17 mouse cellular contexts compared by ENCODE assay signal in genomic region chr11:55178830-55179229, GRCm38 (mm10). TPM values are rescaled to one million over a fixed set of nuclear protein-coding genes. Genes with fewer than 3 reads are reported as not detected.
"Had no signal": no experiment of that assay in that cellular context is flagged by ENCODE, and none has a peak within 500 bp of the region (broad histone marks: within the 10 kb centered on the region; RNA-seq: fewer than 3 reads in every experiment).

No protein-coding gene starts in this region.

- H3K9ac ChIP-seq: limb, embryonic 13.5 days; midbrain, embryonic 13.5 days had no signal

- H3K27me3 ChIP-seq: midbrain, embryonic 13.5 days had no signal

- H3K4me2 ChIP-seq: limb, embryonic 13.5 days; midbrain, embryonic 13.5 days had no signal

- H3K9me3 ChIP-seq: limb, embryonic 13.5 days; midbrain, embryonic 13.5 days had no signal

- H3K36me3 ChIP-seq: limb, embryonic 13.5 days; midbrain, embryonic 13.5 days had no signal

- DNase-seq: kidney, adult 18-20 months; kidney, postnatal 25 days; layer of hippocampus, postnatal 36 days; lung, adult 2 months; lung, postnatal 36 days; right cerebral cortex, postnatal 14 days; thymus, postnatal 36 days had no signal

- H3K4me3 ChIP-seq: limb, embryonic 13.5 days; midbrain, embryonic 13.5 days had no signal

- H3K4me1 ChIP-seq: limb, embryonic 13.5 days; midbrain, embryonic 13.5 days had no signal

- ATAC-seq: lung, postnatal 0 days; midbrain, embryonic 13.5 days had no signal

- H3K27ac ChIP-seq: limb, embryonic 13.5 days; midbrain, embryonic 13.5 days had no signal

RNA-seq across cellular contexts. Expression of gene Slc36a3, which starts 27.3 kb away (rescaled TPM):
- total RNA-seq: layer of hippocampus, postnatal 36 days; left cerebral cortex, adult 8-10 months; left cerebral cortex, postnatal 36 days; megakaryocyte progenitor cell, adult 5-6 weeks; midbrain, postnatal 0 days had no signal
- polyA plus RNA-seq: kidney, embryonic 14.5 days; limb, embryonic 13.5 days; lung, postnatal 0 days; midbrain, embryonic 13.5 days; midbrain, postnatal 0 days; neural tube, embryonic 14.5 days; stomach, embryonic 16.5 days had no signal
